In genomic region chr2:34805364-34805950, GRCm38 (mm10) we compare ENCODE assay signal across 28 mouse cellular contexts. TPM values are rescaled to one million over a fixed set of nuclear protein-coding genes. Genes with fewer than 3 reads are reported as not detected.
DNase-seq lines count a peak whose midpoint lies in the region; ATAC-seq and TF ChIP-seq lines count a peak whose summit lies in the region.
"Had no signal": no experiment of that assay in that cellular context is flagged by ENCODE, and none has a peak within 500 bp of the region (broad histone marks: within the 10 kb centered on the region; RNA-seq: fewer than 3 reads in every experiment).

No protein-coding gene starts in this region.

- peak overlapping the region; percentile 95; the same call in 1 of the 2 replicates for H3K27ac ChIP-seq in gastrocnemius, adult 2 months
- H3K27ac ChIP-seq in kidney, embryonic 16.5 days (ENCODE audit: low read length), result no peak overlapping the region
- peak overlapping the region; percentile 91 for H3K27ac ChIP-seq in liver, embryonic 12.5 days
- no peak overlapping the region for H3K27ac ChIP-seq in heart, embryonic 12.5 days (ENCODE audit: poor library complexity, severe bottlenecking)
- H3K27ac ChIP-seq: embryonic facial prominence, embryonic 12.5 days; forebrain, embryonic 13.5 days; heart, embryonic 15.5 days; hindbrain, embryonic 15.5 days; midbrain, embryonic 13.5 days; neural tube, embryonic 12.5 days had no signal

- no peaks in the 10 kb centered on the region for H3K27me3 ChIP-seq in kidney, embryonic 16.5 days (ENCODE audit: insufficient read depth, low read length)
- H3K27me3 ChIP-seq in liver, embryonic 12.5 days (replicated peaks), result no peaks in the 10 kb centered on the region
- H3K27me3 ChIP-seq in myocyte (ENCODE audit: control insufficient read depth, insufficient read depth, insufficient read length), result no peaks in the 10 kb centered on the region
- H3K27me3 ChIP-seq in heart, embryonic 12.5 days (replicated peaks), result no peaks in the 10 kb centered on the region
- H3K27me3 ChIP-seq: embryonic facial prominence, embryonic 12.5 days; forebrain, embryonic 13.5 days; heart, embryonic 15.5 days; hindbrain, embryonic 15.5 days; midbrain, embryonic 13.5 days; neural tube, embryonic 12.5 days had no signal

- DNase-seq in gastrocnemius, adult 2 months, result no peak
- DNase-seq in gastrocnemius, adult 18-20 months (ENCODE audit: low spot score), result no peak
- DNase-seq in kidney, adult 9 months, result peak; percentile 21
- DNase-seq in frontal cortex, postnatal 14 days (ENCODE audit: low spot score in 2 of 2), result no peak
- DNase-seq: gastrocnemius, postnatal 14 days; heart, postnatal 4 days; left cerebral cortex, postnatal 4 days; lung, postnatal 14 days; right cerebral cortex, postnatal 14 days; spleen, adult 18-20 months had no signal

- WGBS in kidney, embryonic 16.5 days, result 80% methylated on average over 10 of the region's 10 CpGs
- 74% methylated on average over 10 of the region's 10 CpGs for WGBS in liver, embryonic 12.5 days (ENCODE audit: insufficient replicate concordance)
- 90% methylated on average over 10 of the region's 10 CpGs for WGBS in heart, embryonic 12.5 days

- H3ac ChIP-seq in myocyte (ENCODE audit: control insufficient read depth, insufficient read length), result no peak overlapping the region

- no peak overlapping the region; the same call in 1 of the 2 replicates for H3K9ac ChIP-seq in kidney, embryonic 16.5 days (replicated peaks; ENCODE audit: low read length)
- peak overlapping the region; percentile 49 for H3K9ac ChIP-seq in liver, embryonic 12.5 days
- no peak overlapping the region for H3K9ac ChIP-seq in heart, embryonic 12.5 days
- H3K9ac ChIP-seq: embryonic facial prominence, embryonic 12.5 days; forebrain, embryonic 13.5 days; heart, embryonic 15.5 days; hindbrain, embryonic 15.5 days; midbrain, embryonic 13.5 days; neural tube, embryonic 12.5 days had no signal

- peaks cover 11% of the 10 kb centered on the region; the same call in 1 of the 2 replicates for H3K36me3 ChIP-seq in kidney, embryonic 16.5 days (ENCODE audit: insufficient read depth, low read length)
- peaks cover 65% of the 10 kb centered on the region for H3K36me3 ChIP-seq in liver, embryonic 12.5 days
- H3K36me3 ChIP-seq in myocyte (ENCODE audit: control insufficient read depth, insufficient read depth), result peaks cover 8% of the 10 kb centered on the region
- peaks cover 31% of the 10 kb centered on the region for H3K36me3 ChIP-seq in heart, embryonic 12.5 days

- no peak overlapping the region for H3K4me3 ChIP-seq in gastrocnemius, adult 2 months
- no peak overlapping the region for H3K4me3 ChIP-seq in kidney, embryonic 16.5 days (ENCODE audit: low read length)
- peak overlapping the region; percentile 9 for H3K4me3 ChIP-seq in liver, embryonic 12.5 days
- no peak overlapping the region for H3K4me3 ChIP-seq in myocyte
- no peak overlapping the region for H3K4me3 ChIP-seq in heart, embryonic 12.5 days
- H3K4me3 ChIP-seq: embryonic facial prominence, embryonic 12.5 days; forebrain, embryonic 13.5 days; heart, embryonic 15.5 days; hindbrain, embryonic 15.5 days; midbrain, embryonic 13.5 days; neural tube, embryonic 12.5 days had no signal

- no peak for TF ChIP-seq CTCF in gastrocnemius, adult 2 months (IDR thresholded peaks at IDR 0.05)

- H3K9me3 ChIP-seq in kidney, embryonic 16.5 days (ENCODE audit: low read length), result no peaks in the 10 kb centered on the region
- H3K9me3 ChIP-seq in liver, embryonic 12.5 days (replicated peaks), result no peaks in the 10 kb centered on the region
- H3K9me3 ChIP-seq in heart, embryonic 12.5 days (replicated peaks), result no peaks in the 10 kb centered on the region
- H3K9me3 ChIP-seq: embryonic facial prominence, embryonic 12.5 days; forebrain, embryonic 13.5 days; heart, embryonic 15.5 days; hindbrain, embryonic 15.5 days; midbrain, embryonic 13.5 days; neural tube, embryonic 12.5 days had no signal

- TF ChIP-seq POLR2A in myocyte (IDR thresholded peaks at IDR 0.05; ENCODE audit: insufficient read length, low read depth), result peak; percentile 11

- peaks cover 18% of the 10 kb centered on the region for H3K4me1 ChIP-seq in kidney, embryonic 16.5 days (ENCODE audit: insufficient read depth, low read length)
- H3K4me1 ChIP-seq in liver, embryonic 12.5 days, result peaks cover 80% of the 10 kb centered on the region
- H3K4me1 ChIP-seq in heart, embryonic 12.5 days (replicated peaks), result peaks cover 15% of the 10 kb centered on the region

- H3K4me2 ChIP-seq in kidney, embryonic 16.5 days (replicated peaks; ENCODE audit: low read depth, low read length), result no peak overlapping the region
- peak overlapping the region; percentile 72 for H3K4me2 ChIP-seq in liver, embryonic 12.5 days
- H3K4me2 ChIP-seq in myocyte (ENCODE audit: low read depth), result no peak overlapping the region
- no peak overlapping the region for H3K4me2 ChIP-seq in heart, embryonic 12.5 days
- H3K4me2 ChIP-seq: embryonic facial prominence, embryonic 12.5 days; forebrain, embryonic 13.5 days; heart, embryonic 15.5 days; hindbrain, embryonic 15.5 days; midbrain, embryonic 13.5 days; neural tube, embryonic 12.5 days had no signal

- peaks cover 79% of the 10 kb centered on the region for H3K79me2 ChIP-seq in myocyte (ENCODE audit: control insufficient read depth, insufficient read depth)

- intact Hi-C loops in gastrocnemius, adult 2 months (cut with DNase I), result loop anchor here (2.0 kb wide), 1 partner anchor 19 kb away; no protein-coding TSS in a partner anchor

- ATAC-seq in kidney, embryonic 16.5 days (ENCODE audit: low FRiP score, low TSS enrichment), result no peak
- peak; percentile 42; the same call in 1 of the 2 replicates for ATAC-seq in liver, embryonic 12.5 days
- ATAC-seq in heart, embryonic 12.5 days (ENCODE audit: insufficient number of reproducible peaks, low FRiP score), result no peak
- ATAC-seq: forebrain, embryonic 13.5 days; midbrain, embryonic 13.5 days had no signal

TF ChIP-seq in myocyte, 11 proteins besides CTCF, POLR2A, EP300 and RAD21:
- TF ChIP-seq POLR2AphosphoS2 (IDR thresholded peaks at IDR 0.05; ENCODE audit: insufficient read length, low read depth), result peak; percentile 55
- TF ChIP-seq USF1 (IDR thresholded peaks at IDR 0.05; ENCODE audit: low read depth), result no peak

RNA-seq across cellular contexts. Expression of gene Rabepk, which starts 5.7 kb away (rescaled TPM):
- total RNA-seq in gastrocnemius, adult 2 months (2021), result 1 to 10 TPM; 7.9 to 8.3 TPM
- 10 to 100 TPM; 10.2 to 11.5 TPM for total RNA-seq in gastrocnemius, adult 18-20 months (2021)
- 38.9 and 39.0 TPM in 2 replicates for polyA plus RNA-seq in kidney, embryonic 16.5 days (2015; fragmentation: Nextera tagmentation; extraction: Ambion mirVana)
- 32.5 and 33.2 TPM in 2 replicates for polyA plus RNA-seq in liver, embryonic 12.5 days (2016; fragmentation: Nextera tagmentation; extraction: Ambion mirVana)
- polyA plus RNA-seq in myocyte (2012; fragmentation: generic; extraction: Trizol), result 65.3 TPM
- polyA plus RNA-seq in heart, embryonic 12.5 days (2016; fragmentation: Nextera tagmentation; extraction: Ambion mirVana), result 26.0 and 26.1 TPM in 2 replicates

RNA-seq across cellular contexts. Expression of gene Fbxw2, which starts 20.7 kb away (rescaled TPM):
- total RNA-seq in gastrocnemius, adult 2 months (2021), result 10 to 100 TPM; 52.5 to 53.2 TPM
- total RNA-seq in gastrocnemius, adult 18-20 months (2021), result 10 to 100 TPM; 48.0 to 50.7 TPM
- polyA plus RNA-seq in kidney, embryonic 16.5 days (2015; fragmentation: Nextera tagmentation; extraction: Ambion mirVana), result 81.7 and 82.0 TPM in 2 replicates
- polyA plus RNA-seq in liver, embryonic 12.5 days (2016; fragmentation: Nextera tagmentation; extraction: Ambion mirVana), result 68.6 and 71.9 TPM in 2 replicates
- 43.9 TPM for polyA plus RNA-seq in myocyte (2012; fragmentation: generic; extraction: Trizol)
- polyA plus RNA-seq in heart, embryonic 12.5 days (2016; fragmentation: Nextera tagmentation; extraction: Ambion mirVana), result 60.1 and 66.9 TPM in 2 replicates

RNA-seq across cellular contexts. Expression of gene Gm34653, which starts 27.4 kb away (rescaled TPM):
- under 1 TPM; 0.18 to 0.39 TPM for total RNA-seq in gastrocnemius, adult 2 months (2021)
- under 1 TPM; 0.36 to 0.62 TPM for total RNA-seq in gastrocnemius, adult 18-20 months (2021)
- polyA plus RNA-seq in kidney, embryonic 16.5 days (2015; fragmentation: Nextera tagmentation; extraction: Ambion mirVana), result 0.10 TPM in 1 of 2 replicates, not detected in the other
- 0.07 TPM in 2 replicates for polyA plus RNA-seq in liver, embryonic 12.5 days (2016; fragmentation: Nextera tagmentation; extraction: Ambion mirVana)
- polyA plus RNA-seq in myocyte (2012; fragmentation: generic; extraction: Trizol), result not detected
- polyA plus RNA-seq in heart, embryonic 12.5 days (2016; fragmentation: Nextera tagmentation; extraction: Ambion mirVana), result not detected in 2 replicates
- total RNA-seq: adrenal gland, postnatal 10 days; heart, adult 18-20 months; heart, postnatal 4 days; layer of hippocampus, adult 8-10 months; left cerebral cortex, postnatal 4 days; monocyte, adult 5-6 weeks had no signal
- polyA plus RNA-seq: cerebellum, adult 2 months; embryonic facial prominence, embryonic 12.5 days; forebrain, embryonic 13.5 days; frontal cortex, adult 2 months; heart, embryonic 15.5 days; hindbrain, embryonic 15.5 days; intestine, embryonic 14.5 days; liver, adult 2 months; neural tube, embryonic 12.5 days had no signal

RNA-seq across cellular contexts. Expression of gene Hspa5, which starts 33.7 kb away (rescaled TPM):
- total RNA-seq in gastrocnemius, adult 2 months (2021), result 100 to 1,000 TPM; 174 to 245 TPM
- 100 to 1,000 TPM; 138 to 213 TPM for total RNA-seq in gastrocnemius, adult 18-20 months (2021)
- polyA plus RNA-seq in kidney, embryonic 16.5 days (2015; fragmentation: Nextera tagmentation; extraction: Ambion mirVana), result 983 and 1,090 TPM in 2 replicates
- polyA plus RNA-seq in liver, embryonic 12.5 days (2016; fragmentation: Nextera tagmentation; extraction: Ambion mirVana), result 656 and 672 TPM in 2 replicates
- 451 TPM for polyA plus RNA-seq in myocyte (2012; fragmentation: generic; extraction: Trizol)
- 916 and 917 TPM in 2 replicates for polyA plus RNA-seq in heart, embryonic 12.5 days (2016; fragmentation: Nextera tagmentation; extraction: Ambion mirVana)

RNA-seq across cellular contexts. Expression of gene Gapvd1, which starts 50.4 kb away (rescaled TPM):
- total RNA-seq in gastrocnemius, adult 2 months (2021), result 10 to 100 TPM; 34.0 to 35.5 TPM
- total RNA-seq in gastrocnemius, adult 18-20 months (2021), result 10 to 100 TPM; 32.3 to 32.8 TPM
- polyA plus RNA-seq in kidney, embryonic 16.5 days (2015; fragmentation: Nextera tagmentation; extraction: Ambion mirVana), result 76.3 and 89.8 TPM in 2 replicates
- 87.3 and 93.7 TPM in 2 replicates for polyA plus RNA-seq in liver, embryonic 12.5 days (2016; fragmentation: Nextera tagmentation; extraction: Ambion mirVana)
- polyA plus RNA-seq in myocyte (2012; fragmentation: generic; extraction: Trizol), result 28.3 TPM
- 78.5 and 81.3 TPM in 2 replicates for polyA plus RNA-seq in heart, embryonic 12.5 days (2016; fragmentation: Nextera tagmentation; extraction: Ambion mirVana)

Comparison
In these comparisons a context has a peak if more than half of its experiments do, and no peak if none do; other contexts are left out.
1. H3K27ac ChIP-seq: peak in gastrocnemius, adult 2 months (single experiment) and liver, embryonic 12.5 days (single experiment); none in kidney, embryonic 16.5 days (single experiment) and heart, embryonic 12.5 days (single experiment).